Mouse (Mus musculus) lung, adult 2 months (tissue): Measurements from ENCODE around the gene Gm44511.

Source experiments
- CTCF ChIP-seq: fragments of 200-500 bp; IDR thresholded peaks from 2 replicates; pipeline ENCODE4 v1.5.1; 2011; ENCODE audit warnings: mild to moderate bottlenecking, low read length, control low read depth; ENCODE audit not compliant: insufficient read depth
- POLR2A ChIP-seq: fragments of 200-500 bp; IDR thresholded peaks from 2 replicates; pipeline ENCODE4 v1.6.1; 2011; ENCODE audit warnings: low read depth, mild to moderate bottlenecking, control low read depth, low read length, borderline replicate concordance; ENCODE audit errors: extremely low read depth

DNA sequence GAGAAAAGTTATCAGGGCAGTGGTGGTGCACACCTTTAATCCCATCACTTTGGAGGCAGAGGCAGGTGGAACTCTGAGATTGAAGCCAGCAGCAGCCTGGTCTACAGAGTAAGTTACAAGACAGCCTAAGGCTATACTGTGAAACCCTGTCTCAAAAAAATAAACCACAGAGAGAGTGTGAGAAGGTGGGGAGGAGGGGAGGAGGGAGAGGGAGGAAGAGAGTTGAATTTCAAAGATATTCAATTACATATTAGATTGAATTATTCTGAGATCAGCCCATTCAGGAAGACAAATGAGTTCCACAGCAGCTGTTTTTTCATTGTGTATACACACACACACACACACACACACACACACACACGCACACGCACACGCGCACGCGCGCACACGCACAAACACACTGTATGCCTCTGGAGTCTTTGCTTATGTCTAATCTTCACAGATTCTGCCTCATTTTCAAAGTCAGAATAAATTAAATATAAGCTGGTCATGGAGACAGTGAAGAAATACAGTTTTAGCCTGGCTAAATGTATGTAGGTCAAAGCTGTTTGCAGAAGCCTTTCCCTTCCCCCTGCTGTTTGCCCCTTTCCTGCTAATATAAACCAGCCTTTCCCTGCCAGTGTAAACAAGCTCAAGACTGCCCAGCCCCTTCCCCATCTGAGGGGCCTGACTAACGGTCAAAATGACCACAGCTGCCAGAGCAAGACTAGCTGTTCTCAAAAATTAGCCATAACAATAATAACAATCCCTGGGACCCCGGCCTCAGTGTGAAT lies 56.4 kb downstream of the Gm44511 start:
- no peak for TF ChIP-seq CTCF
- no peak for TF ChIP-seq POLR2A
